Mouse (Mus musculus) embryonic facial prominence, embryonic 15.5 days (tissue): ENCODE measurements at regions not wholly inside any gene's neighbourhood (a gene's known extent, or its start where the extent isn't known, plus 50 kb on each side); places are given as distances from the start of the nearest gene placed in this dataset.

Experiments
- ATAC-seq: fragments of 200-750 bp; cut with Nextera tagmentation; 2 replicates; pipeline ENCODE4 v1.8.0; 2017; ENCODE audit warnings: low read depth, moderate TSS enrichment; ENCODE audit not compliant: insufficient number of reproducible peaks, low FRiP score, low TSS enrichment
- H3K27ac ChIP-seq: fragments of 300-500 bp; sonication (generic); replicated peaks from 2 replicates; pipeline ENCODE4 v1.5.1; 2015; ENCODE audit warnings: mild to moderate bottlenecking, inconsistent platforms
- H3K27me3 ChIP-seq: fragments of 300-500 bp; sonication (generic); 2 replicates; pipeline ENCODE4 v1.6.1; 2015; ENCODE audit warnings: inconsistent platforms
- H3K36me3 ChIP-seq: fragments of 300-500 bp; sonication (generic); 2 replicates; pipeline ENCODE4 v1.6.1; 2015; ENCODE audit warnings: mild to moderate bottlenecking, inconsistent platforms
- H3K4me1 ChIP-seq: fragments of 300-500 bp; sonication (generic); 2 replicates; pipeline ENCODE4 v1.6.1; 2015; ENCODE audit warnings: inconsistent platforms
- H3K4me2 ChIP-seq: fragments of 300-500 bp; sonication (generic); replicated peaks from 2 replicates; pipeline ENCODE4 v1.6.1; 2015; ENCODE audit warnings: mild to moderate bottlenecking, inconsistent platforms
- H3K4me3 ChIP-seq: fragments of 300-500 bp; sonication (generic); replicated peaks from 2 replicates; pipeline ENCODE4 v1.5.1; 2015; ENCODE audit warnings: mild to moderate bottlenecking, inconsistent platforms
- H3K9ac ChIP-seq: fragments of 300-500 bp; sonication (generic); 2 replicates; pipeline ENCODE4 v1.6.1; 2015; ENCODE audit warnings: inconsistent platforms
- H3K9me3 ChIP-seq: fragments of 300-500 bp; sonication (generic); replicated peaks from 2 replicates; pipeline ENCODE4 v1.6.1; 2016; ENCODE audit warnings: inconsistent platforms
- WGBS: fragments of 180-500 bp; shearing (Covaris S2); methylation state at CpG from one replicate; pipeline ENCODE4 v1.1.7; 2015; 5-methylcytosine and 5-hydroxymethylcytosine counted together

- H3K27me3 ChIP-seq: no peaks in the 10 kb centered on the region
- H3K36me3 ChIP-seq: no peaks in the 10 kb centered on the region
- 48% methylated on average over 17 of the region's 17 CpGs for WGBS
- no peak overlapping the region for H3K4me2 ChIP-seq
- H3K4me3 ChIP-seq: no peak overlapping the region
- no peak overlapping the region for H3K27ac ChIP-seq
- H3K9me3 ChIP-seq: no peaks in the 10 kb centered on the region
- H3K4me1 ChIP-seq: no peaks in the 10 kb centered on the region
- H3K9ac ChIP-seq: no peak overlapping the region
- ATAC-seq: no peak
These were observed 188.7 kb downstream of the Akap7 start for GRCm38 (mm10) chr10:25118674-25119670.

GRCm38 (mm10) chr10:25114316-25114715 is 187.0 kb upstream of the Arg1 start:
- WGBS: 79% methylated on average over 4 of the region's 4 CpGs
- Histone ChIP-seq H3K4me3 (no peak overlapping the region), H3K27ac (no peak overlapping the region), H3K9ac (no peak overlapping the region), H3K36me3 (no peaks in the 10 kb centered on the region), H3K27me3 (no peaks in the 10 kb centered on the region), H3K4me1 (no peaks in the 10 kb centered on the region), H3K4me2 (no peak overlapping the region), H3K9me3 (no peaks in the 10 kb centered on the region)
- ATAC-seq: no peak

GRCm38 (mm10) chr10:25112449-25113171 is 185.3 kb upstream of the Arg1 start:
- Histone ChIP-seq H3K36me3 (no peaks in the 10 kb centered on the region), H3K9me3 (no peaks in the 10 kb centered on the region), H3K9ac (no peak overlapping the region), H3K27me3 (no peaks in the 10 kb centered on the region), H3K27ac (no peak overlapping the region), H3K4me2 (no peak overlapping the region), H3K4me1 (no peaks in the 10 kb centered on the region), H3K4me3 (no peak overlapping the region)
- no peak for ATAC-seq
- 54% methylated on average over 12 of the region's 12 CpGs for WGBS

- Histone ChIP-seq H3K27me3 (no peaks in the 10 kb centered on the region), H3K4me1 (no peaks in the 10 kb centered on the region), H3K27ac (no peak overlapping the region), H3K36me3 (no peaks in the 10 kb centered on the region), H3K4me2 (no peak overlapping the region), H3K9me3 (no peaks in the 10 kb centered on the region), H3K4me3 (no peak overlapping the region), H3K9ac (no peak overlapping the region)
- no peak for ATAC-seq
- WGBS: 18% methylated on average over 11 of the region's 11 CpGs
These were observed 184.5 kb upstream of the Arg1 start for GRCm38 (mm10) chr10:25111636-25112422.

GRCm38 (mm10) chr10:25111181-25111580 is 183.9 kb upstream of the Arg1 start:
- H3K4me2 ChIP-seq: no peak overlapping the region
- no peaks in the 10 kb centered on the region for H3K27me3 ChIP-seq
- H3K36me3 ChIP-seq: no peaks in the 10 kb centered on the region
- H3K9me3 ChIP-seq: no peaks in the 10 kb centered on the region
- no peak overlapping the region for H3K4me3 ChIP-seq
- H3K27ac ChIP-seq: no peak overlapping the region
- no peak for ATAC-seq
- H3K9ac ChIP-seq: no peak overlapping the region
- WGBS: 42% methylated on average over 7 of the region's 7 CpGs
- H3K4me1 ChIP-seq: no peaks in the 10 kb centered on the region

GRCm38 (mm10) chr10:25098070-25098469 is 170.8 kb upstream of the Arg1 start:
- Histone ChIP-seq H3K27ac (no peak overlapping the region), H3K9me3 (no peaks in the 10 kb centered on the region), H3K4me2 (no peak overlapping the region), H3K4me1 (no peaks in the 10 kb centered on the region), H3K27me3 (no peaks in the 10 kb centered on the region), H3K4me3 (no peak overlapping the region), H3K9ac (no peak overlapping the region), H3K36me3 (no peaks in the 10 kb centered on the region)
- no peak for ATAC-seq
- 49% methylated on average over 4 of the region's 4 CpGs for WGBS

- Histone ChIP-seq H3K9me3 (no peaks in the 10 kb centered on the region), H3K4me1 (no peaks in the 10 kb centered on the region), H3K9ac (no peak overlapping the region), H3K27me3 (no peaks in the 10 kb centered on the region), H3K4me3 (no peak overlapping the region), H3K27ac (no peak overlapping the region), H3K36me3 (no peaks in the 10 kb centered on the region), H3K4me2 (no peak overlapping the region)
- 77% methylated on average over 4 of the region's 4 CpGs for WGBS
- no peak for ATAC-seq
These were observed 162.6 kb upstream of the Arg1 start for GRCm38 (mm10) chr10:25089705-25090386.

- Histone ChIP-seq H3K4me2 (no peak overlapping the region), H3K4me3 (no peak overlapping the region), H3K9me3 (no peaks in the 10 kb centered on the region), H3K9ac (no peak overlapping the region), H3K27me3 (no peaks in the 10 kb centered on the region), H3K36me3 (no peaks in the 10 kb centered on the region), H3K4me1 (0 out of 2 replicates have a peak, but pooled peaks cover 2% of the 10 kb centered on the region), H3K27ac (no peak overlapping the region)
- ATAC-seq: no peak; the same call in 1 of the 2 replicates
- WGBS: 97% methylated on average over 17 of the region's 17 CpGs
These were observed 159.5 kb upstream of the Arg1 start for GRCm38 (mm10) chr10:25086745-25087144.

GRCm38 (mm10) chr10:25082930-25083329 is 155.6 kb upstream of the Arg1 start:
- 47% methylated on average over 10 of the region's 10 CpGs for WGBS
- no peaks in the 10 kb centered on the region for H3K9me3 ChIP-seq
- H3K36me3 ChIP-seq: no peaks in the 10 kb centered on the region
- H3K27me3 ChIP-seq: no peaks in the 10 kb centered on the region
- no peak overlapping the region for H3K9ac ChIP-seq
- H3K4me3 ChIP-seq: no peak overlapping the region
- H3K27ac ChIP-seq: no peak overlapping the region; the same call in 1 of the 2 replicates
- ATAC-seq: no peak
- 0 out of 2 replicates have a peak, but pooled peaks cover 2% of the 10 kb centered on the region for H3K4me1 ChIP-seq
- no peak overlapping the region for H3K4me2 ChIP-seq

- H3K27ac ChIP-seq: no peak overlapping the region
- no peak overlapping the region for H3K4me3 ChIP-seq
- no peak overlapping the region for H3K9ac ChIP-seq
- ATAC-seq: no peak
- WGBS: 57% methylated on average over 2 of the region's 2 CpGs
- no peaks in the 10 kb centered on the region for H3K36me3 ChIP-seq
- no peaks in the 10 kb centered on the region for H3K4me1 ChIP-seq
- H3K27me3 ChIP-seq: no peaks in the 10 kb centered on the region
- H3K9me3 ChIP-seq: no peaks in the 10 kb centered on the region
- H3K4me2 ChIP-seq: no peak overlapping the region
These were observed 145.3 kb upstream of the Arg1 start for GRCm38 (mm10) chr10:25072617-25073016.
